Mouse (Mus musculus) embryo, embryonic 10 days (tissue): Measurements from ENCODE around the gene Tagap1.
"Not testable (repeated sequence)": the region's sequence is repeated elsewhere in the genome, so short reads cannot be mapped to it uniquely, and the experiment has no call there.

Source experiments
- DNase-seq: peaks from one replicate; pipeline ENCODE4 v3.0.0-alpha.2; 2015; ENCODE audit warnings: low spot score

Gene Tagap1

DNA sequence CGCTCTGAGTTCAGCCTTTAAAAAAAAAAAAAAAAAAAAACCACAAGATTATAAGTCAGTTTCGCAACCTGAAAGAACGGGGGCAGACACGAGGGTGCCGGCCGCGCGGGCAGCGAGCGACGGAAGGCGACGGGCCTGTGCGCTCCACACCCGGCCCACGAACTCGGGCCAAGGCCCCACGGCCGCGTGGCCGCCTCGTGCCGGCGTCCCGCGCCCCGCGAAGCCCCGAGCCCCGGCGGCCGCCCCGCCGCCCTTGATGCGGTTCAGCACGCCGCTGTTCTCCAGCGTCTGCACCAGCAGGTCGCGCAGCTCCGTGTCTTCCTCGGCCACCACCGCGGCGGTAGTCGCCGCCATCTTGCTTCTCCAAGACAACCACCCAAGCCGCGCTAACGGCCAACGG lies at the start of gene Tagap1:
Gene Tagap1, minus strand, starts transcription at position 381 of the 400 bp plus-strand sequence.
- peak; percentile 6 for DNase-seq

DNA sequence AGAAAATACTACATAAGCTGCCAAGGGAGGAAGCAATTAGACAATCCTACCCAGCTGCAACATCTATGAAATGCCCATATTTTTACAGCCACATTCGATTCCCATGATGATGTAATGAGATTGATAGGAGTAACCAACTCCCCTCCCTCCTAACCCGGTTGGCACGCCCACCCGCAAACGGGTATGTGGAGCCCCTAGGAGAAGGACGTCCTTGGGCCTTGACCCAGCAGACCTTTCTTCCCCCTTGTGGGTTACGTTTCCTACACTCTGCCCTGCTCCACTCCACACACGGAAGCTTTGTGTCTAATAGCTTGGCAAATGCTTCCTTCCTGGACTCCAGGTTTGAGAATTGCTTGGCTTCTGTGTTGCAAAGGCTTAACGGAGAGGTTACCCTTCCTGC lies 48.9 kb upstream of the Tagap1 start:
- DNase-seq: not testable (repeated sequence)

DNA sequence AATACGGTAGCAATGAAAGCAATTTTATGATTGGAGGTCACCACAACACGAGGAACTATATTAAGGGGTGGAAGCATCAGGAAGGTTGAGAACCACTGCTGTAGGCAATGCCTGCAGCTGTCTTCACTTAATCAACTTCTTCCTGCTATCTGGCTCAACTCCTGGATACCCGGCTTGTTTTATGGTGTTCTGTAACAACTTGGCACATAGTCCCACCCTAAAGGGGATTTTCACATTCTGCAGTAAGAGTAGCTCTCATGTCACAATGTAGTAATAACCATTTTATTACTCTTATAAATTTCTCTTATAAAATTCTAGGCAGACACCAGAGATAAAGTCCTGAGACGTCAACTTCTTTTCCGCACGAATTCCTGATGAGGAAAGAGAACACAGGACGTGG lies 48.5 kb upstream of the Tagap1 start:
- DNase-seq: not testable (repeated sequence)

DNA sequence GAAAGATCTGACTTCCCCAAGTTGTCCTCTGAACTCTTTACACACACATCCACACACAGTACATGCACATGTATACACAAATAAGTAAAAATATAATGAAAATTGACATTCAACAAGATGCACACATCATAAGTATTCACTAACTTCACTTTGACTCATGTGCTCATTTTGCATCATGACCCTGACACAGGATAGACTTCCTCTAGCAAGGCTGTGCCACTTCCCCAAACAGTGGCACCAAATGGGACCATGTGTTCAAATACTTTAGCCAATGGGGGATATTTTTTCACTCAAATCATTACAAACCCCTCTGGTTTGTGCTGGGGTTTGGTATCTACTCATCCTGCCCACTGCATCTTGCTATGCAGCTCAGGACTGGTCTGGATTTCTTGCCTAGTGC lies 47.9 kb upstream of the Tagap1 start:
- not testable (repeated sequence) for DNase-seq

DNA sequence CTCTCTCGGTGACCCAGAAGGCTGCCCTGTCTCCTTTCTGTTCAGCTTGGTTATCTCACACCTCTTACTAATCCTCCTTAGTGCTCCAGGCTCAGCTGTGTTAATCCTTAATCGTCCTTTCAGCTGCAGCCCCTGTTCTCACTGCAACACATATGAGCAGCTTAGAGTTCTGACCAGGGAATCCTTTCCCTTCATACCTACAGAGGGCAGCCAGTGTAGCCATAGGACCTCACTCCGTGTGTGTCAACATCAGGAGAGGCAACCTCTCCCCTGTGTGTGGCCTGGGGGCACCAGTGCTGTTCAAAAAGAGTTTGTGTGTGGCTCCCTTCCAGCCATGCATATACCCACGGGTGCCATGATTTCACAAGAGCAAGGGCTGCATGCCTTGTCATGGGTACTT lies 44.7 kb upstream of the Tagap1 start:
- DNase-seq: not testable (repeated sequence)

DNA sequence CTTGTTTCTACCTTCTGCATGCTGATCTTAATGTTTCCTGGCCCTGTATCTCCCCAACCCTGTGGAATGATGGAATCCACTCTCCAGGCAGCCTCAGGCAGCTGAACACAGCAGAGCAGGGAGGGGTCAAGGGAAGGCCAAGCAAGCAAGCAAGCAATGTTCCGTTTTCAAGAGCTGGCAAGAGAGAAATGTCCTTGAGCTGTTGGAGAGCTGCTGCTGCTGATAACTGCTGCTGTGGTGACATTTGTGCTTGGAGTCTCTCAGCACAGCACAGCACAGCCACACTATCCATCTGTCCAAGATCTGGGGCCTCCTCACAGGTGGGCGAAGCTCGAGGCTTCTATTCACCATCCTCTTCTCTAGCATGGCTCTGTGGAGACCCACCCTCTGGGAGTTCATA lies 42.4 kb upstream of the Tagap1 start:
- DNase-seq: not testable (repeated sequence)

DNA sequence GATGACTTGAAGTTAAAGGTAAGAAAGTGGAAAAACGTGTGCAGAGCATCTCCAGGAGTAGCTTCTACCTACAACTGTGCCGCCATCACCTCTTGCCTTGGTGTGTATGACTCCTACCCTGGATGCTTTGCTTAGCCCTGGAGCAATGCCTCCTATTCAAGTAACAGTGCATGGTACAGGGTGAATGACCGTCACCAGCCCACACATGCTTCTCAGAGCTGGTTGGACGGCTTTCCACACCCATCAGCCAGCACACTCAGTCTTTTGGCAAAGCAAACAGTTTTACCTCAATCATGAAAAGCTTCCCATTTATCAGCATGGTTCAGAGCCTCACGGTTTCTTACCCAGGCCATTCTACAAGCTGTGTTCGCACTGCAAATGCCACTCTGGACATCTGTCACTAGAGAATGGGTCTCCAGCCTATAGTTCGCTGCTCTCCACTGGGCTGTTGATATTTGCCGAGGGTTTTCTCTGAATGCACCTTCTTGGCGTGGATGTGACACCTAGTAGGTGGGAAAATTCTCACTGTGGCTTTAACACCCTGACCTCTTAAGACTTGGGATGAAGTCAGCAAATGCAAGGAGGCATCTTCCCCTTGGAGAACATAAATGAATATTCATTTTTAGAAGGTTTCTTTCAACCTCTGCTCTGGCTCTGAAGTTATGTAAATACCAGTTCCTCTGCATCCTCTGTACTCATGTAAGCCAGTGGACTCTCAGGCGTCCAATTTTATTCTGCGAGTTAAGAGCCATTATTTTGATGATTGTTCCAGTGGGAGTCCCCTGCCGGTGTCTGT lies 41.0 kb upstream of the Tagap1 start:
- DNase-seq: not testable (repeated sequence)

DNA sequence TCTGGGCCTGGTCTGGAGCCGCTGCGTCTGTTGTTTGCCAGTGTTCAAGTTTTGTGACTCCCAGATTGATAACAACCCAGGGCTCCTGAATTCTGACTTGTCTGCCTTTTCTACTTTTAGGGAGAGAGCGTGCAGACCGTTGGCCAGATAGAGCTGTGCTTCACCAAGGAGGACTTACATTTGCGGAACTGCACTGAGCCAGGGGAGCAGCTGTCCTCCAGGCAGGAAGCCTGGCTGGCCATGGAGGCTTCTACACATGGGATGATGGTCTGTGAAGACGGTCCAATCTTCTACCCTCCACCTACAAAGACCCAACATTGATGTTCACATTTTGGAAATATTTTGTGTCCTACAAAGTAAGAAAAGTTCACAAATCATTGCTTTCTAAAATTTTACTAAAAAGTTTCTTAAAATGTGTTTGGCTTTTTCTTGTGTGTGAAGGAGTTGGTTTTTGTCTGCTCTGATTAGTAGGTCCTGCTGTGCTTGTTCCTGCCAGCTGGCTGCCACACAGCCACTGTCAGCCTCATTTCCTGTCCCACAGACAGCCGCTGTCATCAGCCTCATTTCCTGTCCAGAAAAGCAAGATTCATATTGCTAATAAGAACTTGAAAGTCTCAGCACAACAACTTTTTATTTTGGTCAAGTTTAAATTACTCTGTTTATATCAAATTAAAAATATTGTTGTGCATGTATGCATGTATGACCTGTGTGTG lies 37.0 kb upstream of the Tagap1 start:
- not testable (repeated sequence) for DNase-seq

DNA sequence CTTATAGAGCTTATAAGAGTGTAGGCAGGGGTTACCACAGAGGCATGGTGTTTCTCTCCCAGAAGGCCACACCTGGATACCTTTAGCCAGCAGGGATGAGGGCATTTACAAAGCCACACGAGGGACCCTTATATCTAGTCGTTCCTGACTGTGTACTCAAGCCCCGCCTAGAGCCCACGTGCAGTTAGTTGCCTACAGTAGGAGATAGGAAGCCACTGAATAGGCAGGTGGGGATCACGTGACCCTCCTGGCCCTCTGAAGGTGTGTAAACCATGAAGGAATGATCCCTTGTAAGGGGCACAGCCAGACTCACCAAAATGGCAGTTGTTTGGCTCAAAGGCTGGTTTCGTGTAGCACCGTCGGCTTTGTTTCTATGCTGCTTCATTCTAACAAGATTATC lies 35.9 kb upstream of the Tagap1 start:
- DNase-seq: not testable (repeated sequence)

DNA sequence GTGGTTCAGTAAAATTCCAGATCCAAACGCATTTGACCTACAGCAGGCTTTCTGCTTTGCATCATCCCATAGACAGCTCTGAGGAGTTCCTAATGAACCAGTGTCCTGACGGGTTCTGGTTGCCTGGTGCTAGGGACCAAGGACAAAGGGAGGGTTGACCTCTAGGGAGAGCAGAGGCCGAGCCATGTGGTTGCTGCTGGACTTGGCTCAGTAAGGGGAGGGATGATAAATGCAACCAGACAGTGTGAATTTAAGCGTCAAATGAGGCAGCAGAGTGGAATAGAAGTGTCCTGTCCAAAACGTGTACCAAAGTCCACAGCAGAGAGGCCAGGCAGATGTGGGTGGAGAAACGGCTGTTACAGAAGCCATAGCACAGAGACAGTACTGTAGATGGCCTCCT lies 34.5 kb upstream of the Tagap1 start:
- DNase-seq: not testable (repeated sequence)

DNA sequence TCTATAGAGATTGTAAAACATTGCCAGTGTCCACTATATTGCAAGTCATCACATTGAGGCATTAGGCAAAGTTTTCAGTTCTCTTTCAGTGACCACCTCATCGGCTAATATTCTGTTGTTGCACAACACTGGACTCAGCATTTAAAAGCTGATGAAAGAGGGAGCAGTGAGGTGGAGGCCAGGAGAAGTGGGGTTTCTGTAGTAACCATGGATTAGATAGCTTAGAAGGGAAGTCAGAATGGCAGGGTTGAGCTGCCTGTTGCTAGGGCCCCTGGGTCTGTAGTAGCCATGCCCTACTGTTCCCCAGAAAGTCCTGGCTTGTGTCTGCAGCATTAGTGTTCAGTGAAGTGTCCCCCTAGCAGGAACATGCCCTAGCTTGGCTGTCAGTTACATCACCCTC lies 25.2 kb upstream of the Tagap1 start:
- DNase-seq: not testable (repeated sequence)

DNA sequence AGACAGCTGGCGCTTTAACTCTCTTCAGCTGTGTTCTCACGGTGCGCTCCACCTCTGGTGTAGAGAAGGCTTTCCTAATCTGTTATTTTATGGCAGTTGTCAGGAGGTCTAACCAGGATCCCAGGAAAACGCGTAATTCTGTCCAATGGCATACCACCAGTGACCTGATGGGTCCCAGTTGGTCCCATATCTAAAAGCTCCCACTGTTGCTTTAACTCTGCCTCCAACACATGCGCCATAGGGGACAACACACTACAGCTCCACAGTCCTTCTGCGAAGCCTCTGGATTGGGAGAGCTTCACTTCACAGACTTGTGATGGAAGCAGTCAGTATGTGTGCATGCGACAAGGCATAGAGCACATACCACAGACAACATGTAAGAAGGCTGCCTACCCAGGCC lies 19.2 kb upstream of the Tagap1 start:
- not testable (repeated sequence) for DNase-seq

DNA sequence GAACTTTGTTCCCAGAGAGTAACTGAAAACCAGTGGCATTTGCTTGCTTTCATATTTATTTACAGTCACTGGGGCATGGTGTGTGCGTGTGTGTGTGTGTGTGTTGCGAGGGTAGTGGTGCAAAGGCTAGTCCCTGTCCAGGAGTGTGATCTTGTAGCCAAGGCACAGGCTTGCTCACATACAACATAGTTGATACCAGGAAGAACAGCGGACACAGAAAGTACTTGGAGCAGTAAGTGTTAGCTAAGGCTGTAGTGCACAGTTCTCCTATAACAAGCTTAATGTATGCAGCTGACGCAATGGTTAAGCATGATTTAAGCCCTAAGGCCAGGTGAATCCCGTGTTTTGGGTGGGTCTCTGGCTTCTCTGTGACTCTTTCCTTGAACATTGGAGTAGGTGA lies 18.4 kb upstream of the Tagap1 start:
- DNase-seq: peak; percentile 4

DNA sequence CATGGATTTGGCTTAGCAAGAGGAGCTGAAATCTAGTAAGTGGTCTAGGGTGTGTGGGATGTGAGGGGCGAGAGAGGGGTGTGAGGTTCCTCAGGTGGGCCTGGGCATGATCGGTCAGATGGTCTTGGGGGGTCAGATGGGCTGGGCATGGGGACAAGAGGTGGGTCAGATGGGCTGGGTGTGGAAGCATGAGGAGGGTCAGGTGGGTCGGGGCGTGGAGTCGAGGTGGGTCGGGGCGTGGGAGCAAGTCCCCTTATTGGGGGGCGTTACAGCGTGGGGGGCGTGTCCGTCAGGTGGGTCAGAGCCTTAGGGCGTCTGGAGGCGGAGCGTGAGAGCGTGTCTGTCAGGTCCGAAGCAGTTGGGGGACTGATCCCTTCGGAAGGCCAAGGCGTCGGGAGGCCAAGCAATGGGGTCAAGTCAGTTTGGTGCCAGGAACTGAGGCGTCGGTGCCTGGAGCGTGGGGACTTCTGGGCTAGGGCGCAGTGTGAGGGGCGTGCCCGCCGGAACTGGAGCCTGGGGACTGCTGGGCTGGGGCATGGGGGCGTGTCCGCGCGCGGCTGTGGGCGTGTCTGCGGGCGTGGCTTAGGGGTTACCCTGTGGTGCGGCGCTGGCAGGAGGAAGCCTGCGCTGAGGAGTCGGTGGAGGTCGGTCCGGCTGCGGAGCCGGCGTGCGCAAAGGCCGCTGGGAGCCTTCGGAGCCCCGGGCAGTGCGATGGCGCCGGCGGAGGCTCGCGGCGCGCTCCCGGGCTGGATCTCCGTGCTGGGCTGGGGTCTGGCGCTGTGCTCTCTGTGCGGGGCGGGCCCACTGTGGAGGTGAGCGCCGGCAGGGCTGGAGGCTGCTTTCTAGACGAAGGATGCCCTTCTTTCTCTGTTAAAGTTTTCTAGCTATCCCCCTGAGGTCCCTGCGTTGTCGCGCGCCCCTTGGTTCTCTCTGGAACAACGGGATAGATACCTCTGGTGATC lies 17.6 kb upstream of the Tagap1 start, which contains the start of gene Gm49721:
Gene Gm49721, plus strand, starts transcription at position 618 of the 962 bp plus-strand sequence.
- DNase-seq: peak; percentile 31

DNA sequence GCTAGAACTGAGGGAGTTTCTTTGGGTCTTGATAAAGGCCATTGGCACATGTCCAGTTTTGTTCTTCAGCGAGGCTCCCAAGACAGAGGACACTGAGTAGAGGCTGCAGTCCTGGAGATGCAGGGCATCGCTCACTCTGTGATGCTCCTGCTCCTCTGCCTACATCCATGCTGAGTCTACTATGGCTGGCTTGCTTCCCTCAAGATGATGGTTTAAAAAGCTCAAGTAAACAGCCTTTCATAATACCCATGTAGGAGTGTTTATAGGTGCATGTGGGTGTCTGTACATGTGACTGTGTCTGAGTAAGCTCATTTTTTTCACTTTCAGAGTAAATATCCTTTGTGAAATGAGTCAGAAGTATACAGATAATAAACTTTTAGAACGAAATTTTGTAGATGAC lies 14.0 kb upstream of the Tagap1 start:
- DNase-seq: not testable (repeated sequence)

DNA sequence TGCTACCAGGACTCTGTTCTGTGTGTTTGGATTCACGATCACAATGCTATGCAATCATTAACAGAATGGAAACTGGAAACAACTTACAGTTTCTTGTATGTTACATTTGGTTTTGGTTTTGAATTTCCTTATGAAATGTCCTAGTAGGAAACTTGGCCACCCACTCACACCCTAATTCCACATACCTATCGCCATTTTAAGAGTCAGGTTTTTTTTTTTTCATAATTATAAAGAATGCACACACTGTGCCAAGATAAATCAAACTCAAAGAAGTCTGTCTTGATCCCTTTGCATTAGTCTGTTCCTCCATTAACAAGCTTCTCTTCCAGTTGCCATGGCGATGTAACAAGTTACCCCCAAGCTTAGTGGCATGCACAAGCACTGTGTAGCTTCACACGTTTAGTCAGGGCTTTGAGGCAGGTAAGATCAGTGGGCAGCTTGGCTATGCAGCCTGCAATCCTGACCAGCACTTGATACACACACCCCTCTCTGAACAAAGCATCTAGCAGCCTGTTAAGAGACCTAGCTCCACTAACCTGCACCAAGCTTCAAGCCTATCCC lies 12.0 kb upstream of the Tagap1 start:
- DNase-seq: not testable (repeated sequence)

DNA sequence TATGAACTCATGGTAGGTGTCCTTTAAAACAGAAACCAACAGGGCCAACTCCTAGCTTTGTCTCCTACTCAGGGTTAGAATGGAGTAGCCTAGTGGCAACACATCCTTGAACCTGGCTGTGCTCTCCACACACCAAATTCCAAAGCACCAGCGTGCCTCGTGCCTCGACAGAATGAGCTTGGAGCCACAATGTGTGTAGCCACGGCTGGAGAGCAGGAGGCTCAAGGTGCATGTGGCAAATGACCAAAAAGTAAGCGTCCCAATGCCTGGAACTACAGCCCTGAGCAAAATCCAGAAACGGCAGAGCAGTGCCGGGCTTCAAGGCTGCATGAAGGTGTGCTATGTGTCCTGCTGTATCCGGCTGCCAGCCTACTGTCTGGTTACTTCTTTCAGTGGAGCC lies 10.3 kb upstream of the Tagap1 start:
- not testable (repeated sequence) for DNase-seq

DNA sequence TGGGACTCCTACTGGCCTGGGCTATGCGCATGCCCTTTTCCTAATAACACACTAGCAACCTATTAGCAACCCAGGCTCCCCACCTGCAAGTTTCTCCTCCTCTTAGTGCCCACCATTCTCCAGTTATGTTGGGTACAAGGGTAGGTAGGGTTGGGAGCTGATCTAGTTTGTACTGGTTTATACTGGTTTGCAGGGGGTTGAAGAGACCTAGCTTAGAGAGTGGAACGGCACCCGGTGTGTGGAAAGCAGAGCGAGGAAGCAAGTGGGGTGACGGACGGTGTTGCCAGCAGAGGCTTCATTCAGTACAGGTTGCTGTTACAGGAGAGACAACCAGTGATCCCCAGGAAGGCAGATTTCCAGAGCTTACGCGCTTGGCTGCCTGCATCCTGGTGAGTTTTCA lies 9.4 kb upstream of the Tagap1 start, which contains the start of gene Rnaset2b:
Gene Rnaset2b, plus strand, starts transcription at position 301 of the 400 bp plus-strand sequence.
- not testable (repeated sequence) for DNase-seq

DNA sequence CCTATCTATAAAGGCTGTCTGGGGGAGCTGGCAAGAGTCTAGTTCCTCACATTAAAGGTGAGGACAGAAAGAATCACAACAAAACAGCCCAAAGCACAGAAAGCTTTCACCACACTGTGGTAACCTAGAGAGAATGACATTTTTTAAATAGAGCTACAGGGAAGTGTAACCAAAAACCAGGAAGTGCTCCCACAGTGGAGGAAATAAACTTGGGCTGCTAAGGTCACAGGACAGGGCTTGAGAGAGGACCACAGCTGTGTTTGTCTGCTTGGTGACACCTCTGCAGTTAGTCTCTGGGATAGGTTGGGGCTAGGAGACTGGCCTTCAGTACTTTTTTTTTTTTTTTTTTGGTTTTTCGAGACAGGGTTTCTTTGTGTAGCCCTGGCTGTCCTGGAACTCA lies 6.7 kb upstream of the Tagap1 start:
- not testable (repeated sequence) for DNase-seq

DNA sequence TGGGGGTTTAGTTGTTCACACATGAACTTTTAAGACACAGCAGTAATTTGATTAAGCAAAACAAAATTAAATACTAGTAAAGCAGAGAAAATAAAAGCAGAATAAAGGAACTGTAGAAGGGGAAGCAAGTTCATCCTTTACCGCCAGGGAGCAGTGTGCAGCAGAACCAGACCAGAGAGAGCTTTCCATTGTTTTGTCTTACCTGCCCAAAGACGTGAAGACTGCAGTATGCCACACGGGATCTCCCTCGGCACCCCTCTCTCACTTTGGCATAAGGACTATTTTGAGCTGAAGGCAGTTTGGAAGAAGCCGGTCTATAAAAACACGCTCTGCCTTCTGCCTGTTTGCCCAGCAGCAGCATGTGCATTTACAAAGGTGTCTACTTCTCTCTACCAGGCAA lies 4.4 kb upstream of the Tagap1 start:
- peak; percentile 8 for DNase-seq

DNA sequence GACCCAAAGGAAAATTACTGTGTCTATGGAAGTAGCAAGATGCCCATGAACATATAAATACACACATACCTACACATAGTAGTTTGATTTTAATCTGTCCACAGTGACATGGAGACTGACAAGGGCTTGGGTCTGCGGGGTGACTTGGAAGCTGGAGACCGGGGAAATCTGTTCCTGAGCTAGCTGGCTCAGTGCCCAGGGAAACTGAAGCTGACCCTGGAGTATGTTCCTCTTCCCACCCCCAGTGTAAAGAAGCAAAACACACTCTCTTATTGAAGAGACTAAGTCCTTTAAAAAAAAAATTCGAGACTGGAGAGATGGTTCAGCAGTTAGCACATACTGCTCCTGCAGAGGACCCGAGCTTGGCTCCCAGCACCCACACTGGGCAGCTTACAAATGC lies 2.0 kb upstream of the Tagap1 start:
- not testable (repeated sequence) for DNase-seq

DNA sequence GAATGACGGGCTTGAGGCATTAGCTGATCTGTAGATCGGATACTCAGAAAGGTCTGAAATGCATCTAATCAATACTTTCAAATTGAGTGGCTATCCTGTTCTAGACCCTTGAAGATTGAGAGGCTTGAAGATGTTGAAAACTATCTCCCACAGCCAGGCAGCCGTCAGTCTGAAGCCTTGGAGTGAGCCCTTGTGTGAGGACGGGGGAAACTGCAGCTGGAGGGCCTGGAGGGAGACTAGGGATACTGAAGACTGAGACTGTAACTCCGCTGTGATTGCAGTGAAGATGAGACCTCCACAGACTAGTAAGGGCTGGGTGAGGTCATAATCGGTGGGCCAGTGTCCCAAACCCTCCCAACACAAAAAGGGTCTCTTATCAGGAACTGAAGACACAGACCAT lies 1.4 kb upstream of the Tagap1 start:
- DNase-seq: not testable (repeated sequence)
